Mouse (Mus musculus): ENCODE data around the gene Tcam1.

DNA sequence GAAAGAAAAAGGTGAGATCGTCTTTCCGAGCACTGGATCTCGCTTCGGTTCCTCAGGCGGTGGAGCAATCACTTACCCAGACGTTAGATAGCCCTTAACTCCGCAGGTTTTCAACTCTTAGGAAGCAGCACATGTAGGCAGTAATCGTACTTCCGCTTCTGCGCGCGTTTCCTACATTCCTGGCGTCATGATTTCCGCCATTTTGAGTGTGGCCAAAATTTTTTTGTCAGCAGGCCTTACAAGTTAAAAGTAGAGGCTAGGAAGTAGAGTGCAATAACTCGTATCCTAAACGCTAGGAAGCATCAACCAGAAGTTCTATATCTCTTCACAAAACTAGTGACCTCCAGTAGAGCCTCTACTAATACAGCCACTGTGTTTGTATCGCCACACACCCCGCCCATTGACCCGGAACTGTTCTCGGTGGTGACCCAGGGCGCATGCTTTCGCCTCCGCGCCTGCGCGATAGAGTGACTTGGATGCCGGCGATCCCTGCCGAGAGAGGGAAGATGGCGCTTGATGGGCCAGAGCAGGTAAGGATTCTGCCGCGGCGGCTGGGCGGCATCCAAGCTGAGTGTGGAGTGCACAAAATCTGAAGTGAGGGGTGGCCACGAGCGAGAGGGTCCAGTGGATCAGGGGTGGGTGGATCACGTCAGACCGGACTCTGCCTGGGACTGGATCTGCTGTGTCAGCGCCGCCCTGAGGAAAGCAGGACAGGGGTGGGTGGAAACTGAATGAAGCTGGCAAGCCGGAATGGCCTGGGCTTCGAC is 20.6 kb upstream of the Tcam1 start, which contains the start of the genes Ftsj3 and Psmc5:
- TF ChIP-seq USF1 (IDR thresholded peaks at IDR 0.05; ENCODE audit: low read depth) = peak; percentile 5
- TF ChIP-seq CTCF (IDR thresholded peaks at IDR 0.05; ENCODE audit: control insufficient read depth, insufficient read depth, insufficient read length) = peak; percentile 16
- TF ChIP-seq FOSL1 (IDR thresholded peaks at IDR 0.05; ENCODE audit: insufficient read depth, low read length, poor library complexity, severe bottlenecking) = no peak
- TF ChIP-seq MYOG (IDR thresholded peaks at IDR 0.05; ENCODE audit: control insufficient read depth, extremely low read depth, insufficient read length) = no peak
- TF ChIP-seq MAX (IDR thresholded peaks at IDR 0.05) = peak; percentile 96
- no peak for TF ChIP-seq CEBPB (IDR thresholded peaks at IDR 0.05; ENCODE audit: low read depth)
- TF ChIP-seq MYOD1 (IDR thresholded peaks at IDR 0.05; ENCODE audit: control insufficient read depth, insufficient read length, low read depth) = no peak

Data from C2C12 (cell line).